Mouse (Mus musculus) natural killer cell, adult 2 months (primary cell): ENCODE measurements at regions not wholly inside any gene's neighbourhood (a gene's known extent, or its start where the extent isn't known, plus 50 kb on each side); places are given as distances from the start of the nearest gene placed in this dataset.

Source experiments
- DNase-seq, 2 experiments: peaks; one replicate each; pipeline ENCODE4 v3.0.0; 2022; ENCODE audit warnings: low spot score in 2 of 2

DNA sequence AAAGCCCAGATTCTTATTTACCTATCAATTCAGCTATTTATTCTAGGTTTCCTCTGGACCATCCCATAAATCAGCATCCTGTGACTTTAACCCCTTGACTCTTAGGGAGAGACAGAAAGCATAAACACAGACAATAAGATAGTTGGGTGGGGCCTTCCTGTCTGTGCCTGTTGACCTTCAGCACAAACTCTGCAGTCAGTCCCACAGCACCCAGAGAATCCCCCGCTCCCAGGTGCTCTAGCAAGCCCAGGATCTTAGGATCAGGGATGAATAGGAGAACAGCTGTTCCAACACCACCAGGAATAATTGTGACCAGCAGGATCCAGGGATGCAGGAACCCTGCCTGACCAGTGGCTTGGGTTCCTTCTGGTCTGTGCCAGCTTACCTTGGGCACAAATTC is 107.8 kb downstream of the Basp1 start:
- DNase-seq: no peak

GRCm38 (mm10) chr15:25303379-25303778 is 110.2 kb downstream of the Basp1 start:
- DNase-seq: no peak

GRCm38 (mm10) chr15:25302671-25303294 is 110.8 kb downstream of the Basp1 start:
- no peak for DNase-seq

DNA sequence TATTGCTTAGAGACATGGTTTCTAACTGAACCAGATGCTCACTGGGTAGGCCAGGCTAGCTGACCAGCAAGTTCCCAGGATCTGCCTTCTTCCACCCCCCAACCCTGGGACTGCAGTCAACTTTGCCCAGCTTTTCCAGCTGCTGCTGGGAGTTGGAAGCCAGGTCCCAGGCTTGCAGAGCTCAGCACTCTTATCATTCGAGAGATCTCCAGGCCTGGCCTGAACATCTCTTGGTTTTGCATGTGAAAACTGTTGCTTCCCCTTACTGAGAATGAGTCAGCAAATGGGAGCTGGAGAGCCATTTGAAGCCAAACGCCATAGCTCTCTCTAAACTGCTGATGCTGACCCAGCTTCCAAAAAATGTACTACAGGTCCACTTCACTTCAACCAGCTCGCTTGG is 111.8 kb downstream of the Basp1 start:
- DNase-seq: no peak

- DNase-seq: no peak
Observed at GRCm38 (mm10) chr15:25297278-25297677, 116.3 kb downstream of the Basp1 start.

DNA sequence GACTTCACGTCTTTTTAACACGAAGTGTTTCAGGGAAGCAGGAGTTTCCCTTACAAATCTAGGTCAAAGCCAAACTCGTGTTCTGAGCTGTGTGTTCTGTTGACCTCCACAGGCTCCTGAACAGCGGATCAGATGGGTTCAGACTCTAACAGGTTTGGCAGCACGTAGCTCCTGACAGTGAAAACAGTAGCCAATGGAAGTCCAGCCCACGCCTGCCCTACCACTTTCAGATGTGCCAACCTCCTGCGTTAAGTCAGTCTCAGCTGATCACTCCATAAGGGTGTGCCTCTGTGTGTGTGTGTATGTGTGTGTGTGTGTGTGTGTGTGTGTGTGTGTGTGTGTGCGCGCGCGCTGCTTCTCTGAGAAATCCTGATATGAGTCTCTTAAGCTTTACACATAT is 116.8 kb downstream of the Basp1 start:
- no peak for DNase-seq

- no peak for DNase-seq
Observed at GRCm38 (mm10) chr15:25295753-25296152, 117.8 kb downstream of the Basp1 start.

- no peak for DNase-seq
Observed at GRCm38 (mm10) chr15:25291231-25291691, 122.3 kb downstream of the Basp1 start.

GRCm38 (mm10) chr15:25287850-25288249 is 125.7 kb downstream of the Basp1 start:
- DNase-seq: no peak

GRCm38 (mm10) chr15:25284354-25285199 is 129.0 kb downstream of the Basp1 start:
- DNase-seq: no peak

DNA sequence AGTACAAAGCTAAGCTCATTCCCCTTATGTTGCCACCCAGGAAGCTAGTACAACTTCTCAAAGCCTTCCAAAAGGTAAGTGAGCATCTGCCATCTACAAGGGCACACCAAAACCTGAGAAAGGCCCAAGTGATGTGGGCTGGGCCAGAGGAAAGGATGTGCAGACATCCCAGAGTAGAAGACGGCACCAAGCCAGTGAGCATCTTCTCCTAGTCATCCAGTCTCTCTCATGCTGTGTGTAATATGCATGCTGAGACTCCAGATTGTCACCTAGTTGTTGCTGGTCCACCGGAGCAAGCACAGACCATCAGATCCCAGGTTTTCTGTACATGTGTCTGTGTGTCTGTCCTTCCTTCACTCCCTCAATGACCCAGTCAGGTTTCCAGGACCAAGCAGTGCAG is 129.9 kb downstream of the Basp1 start:
- no peak for DNase-seq

DNA sequence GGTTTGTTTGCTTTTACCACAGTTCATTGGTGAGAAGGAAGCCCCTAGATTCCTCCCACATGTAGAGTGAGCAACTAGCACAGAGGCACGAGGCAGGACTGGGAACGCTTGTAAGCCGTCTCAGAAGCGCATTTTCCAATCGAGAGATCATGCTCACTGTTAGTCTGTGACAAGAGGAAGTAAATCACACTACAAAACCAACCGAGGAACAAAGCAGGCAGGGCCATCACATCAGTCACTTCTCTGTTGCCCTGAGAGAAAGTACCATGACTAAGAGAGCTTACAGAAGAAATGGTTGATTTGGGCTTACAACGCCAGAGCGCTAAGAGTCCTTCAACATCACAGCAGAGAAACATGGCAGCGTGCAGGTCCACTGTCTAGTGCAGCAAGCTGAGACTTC is 131.2 kb downstream of the Basp1 start:
- no peak for DNase-seq

- DNase-seq: no peak
Observed at GRCm38 (mm10) chr15:25281942-25282341, 131.6 kb downstream of the Basp1 start.

GRCm38 (mm10) chr15:25278317-25279156 is 135.0 kb downstream of the Basp1 start:
- DNase-seq: no peak

DNA sequence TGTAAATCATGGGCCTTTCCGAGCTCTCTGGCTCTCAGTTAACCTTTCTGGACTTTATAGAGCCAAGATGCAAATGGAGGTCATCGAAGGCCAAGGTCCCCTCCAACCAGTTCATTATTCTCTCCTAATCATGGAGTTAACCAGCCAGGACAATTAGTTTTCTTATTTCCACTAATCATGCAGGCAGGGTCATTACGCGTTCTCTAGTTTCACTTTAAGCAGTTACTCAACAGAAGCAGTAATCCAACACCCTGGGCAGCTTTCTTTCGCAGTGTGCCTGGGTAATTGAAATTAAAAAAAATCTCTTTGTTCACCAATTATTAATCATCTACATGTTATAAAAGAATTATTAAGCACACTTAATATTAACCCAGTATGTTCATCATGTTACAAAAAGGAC is 137.3 kb downstream of the Basp1 start:
- DNase-seq: no peak

GRCm38 (mm10) chr15:25271886-25272285 is 141.7 kb downstream of the Basp1 start:
- DNase-seq: no peak

DNA sequence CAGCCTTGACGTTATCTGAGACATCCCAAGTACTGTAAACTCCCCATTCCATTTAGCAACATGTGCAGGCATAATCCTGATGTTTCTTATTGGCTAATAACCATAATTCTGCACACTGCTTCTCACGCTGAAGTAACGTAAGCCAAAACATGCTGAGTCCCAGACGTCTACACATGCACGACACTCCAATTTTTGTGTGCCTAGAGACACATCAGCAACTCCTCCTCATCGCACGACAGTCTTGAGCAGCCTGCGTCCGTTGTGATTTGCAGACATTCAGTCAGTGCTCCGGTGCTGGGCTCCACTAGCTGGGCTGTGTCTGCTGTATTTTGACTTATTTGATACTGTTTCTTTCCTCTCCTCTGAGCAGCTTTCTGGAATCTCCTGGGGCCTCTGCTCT is 143.2 kb downstream of the Basp1 start:
- DNase-seq: no peak

DNA sequence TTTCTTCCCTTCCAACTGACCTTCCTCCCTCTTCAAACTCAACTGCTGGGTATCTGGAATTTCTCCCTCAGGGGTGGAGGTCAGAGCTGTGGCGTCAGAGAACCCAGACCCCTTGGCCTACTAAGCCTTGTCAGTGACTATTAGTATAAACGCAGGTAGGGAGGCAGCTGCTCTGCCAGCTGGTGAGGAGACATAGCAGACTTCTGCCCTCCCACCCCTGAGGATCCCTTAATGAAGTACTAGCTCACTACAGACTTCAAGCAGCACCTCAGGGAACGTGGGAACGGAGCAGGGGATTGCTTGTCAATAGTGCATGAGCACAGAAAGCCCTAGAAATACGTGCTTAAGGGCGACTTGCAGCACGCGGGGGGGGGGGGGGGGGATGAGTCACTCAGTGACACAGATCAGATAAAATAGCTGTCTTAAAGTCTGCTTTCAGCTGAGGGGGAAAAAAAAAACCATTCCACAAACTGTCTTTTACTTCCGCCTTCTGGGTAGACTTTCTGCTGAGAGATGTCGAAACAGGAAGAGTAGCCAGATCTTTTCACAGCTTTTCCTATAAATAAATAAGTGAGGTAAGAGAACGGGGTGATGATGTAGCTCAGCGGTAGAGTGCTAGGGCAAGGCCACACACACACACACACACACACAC is 144.1 kb downstream of the Basp1 start:
- DNase-seq: peak; percentile 44 to 67

- DNase-seq: peak; percentile 17 to 30
Observed at GRCm38 (mm10) chr15:25268436-25268835, 145.1 kb downstream of the Basp1 start.

- no peak for DNase-seq
Observed at GRCm38 (mm10) chr15:25267509-25267908, 146.1 kb downstream of the Basp1 start.

DNA sequence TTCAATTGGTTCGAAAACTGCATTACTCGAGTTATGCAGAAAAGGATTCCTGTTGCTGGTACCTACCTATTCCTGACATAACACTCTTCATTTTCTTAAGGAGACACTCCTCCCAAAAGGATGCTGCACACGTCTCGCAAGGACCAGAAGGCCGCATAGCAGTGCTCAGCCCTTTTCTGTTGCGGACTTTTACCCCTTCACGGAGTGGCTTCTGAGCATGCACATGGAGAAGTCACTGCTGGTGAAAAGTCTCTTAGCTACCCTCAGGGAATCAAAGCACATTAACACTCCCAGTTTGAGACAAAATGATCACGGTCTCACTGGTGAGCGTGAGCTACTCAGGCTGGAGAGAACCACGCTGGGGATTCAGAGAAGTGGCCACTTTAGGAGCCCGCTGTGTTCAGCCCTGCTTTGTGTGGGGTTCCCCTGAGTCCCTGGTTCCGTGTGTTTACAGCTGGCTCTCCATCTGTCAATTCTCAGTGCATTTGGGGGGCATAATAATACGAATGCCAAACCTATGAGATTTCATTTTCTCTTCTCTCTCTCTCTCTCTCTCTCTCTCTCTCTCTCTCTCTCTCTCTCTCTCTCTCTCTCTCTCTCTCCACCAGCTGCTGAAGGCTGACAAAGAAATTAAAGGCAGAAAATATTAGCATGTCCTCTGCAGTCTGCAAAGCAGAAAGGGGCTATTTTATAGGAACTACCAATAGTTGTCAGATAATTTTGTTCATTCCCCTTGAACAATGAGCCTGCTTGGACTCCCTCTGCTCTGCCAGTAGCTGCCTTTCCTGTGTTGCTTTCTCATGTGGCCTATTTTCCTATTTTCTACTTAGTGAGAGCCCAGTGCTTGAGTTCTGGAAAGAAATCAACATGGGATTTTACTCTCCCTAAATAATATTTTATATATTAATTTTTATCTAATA is 160.7 kb downstream of the Basp1 start:
- DNase-seq: no peak
